Mouse (Mus musculus): ENCODE data around the gene Irf1. TPM values are rescaled to one million over a fixed set of nuclear protein-coding genes. Genes with fewer than 3 reads are reported as not detected.
"Not testable (repeated sequence)": the region's sequence is repeated elsewhere in the genome, so short reads cannot be mapped to it uniquely, and the experiment has no call there.

The Irf1 gene
- total and polyA plus RNA-seq, 2 experiments from 2014 or later: 3.2 to 3.7 TPM

GRCm38 (mm10) chr11:53749306-53749705, 20.5 kb upstream of the Irf1 start:
- 71% methylated on average over 4 of the region's 4 CpGs for WGBS
- no peak for DNase-seq
- no peaks in the 10 kb centered on the region for H3K36me3 ChIP-seq (ENCODE audit: insufficient read depth)

GRCm38 (mm10) chr11:53749716-53750352, 20.0 kb upstream of the Irf1 start:
- WGBS: 48% methylated on average over 5 of the region's 5 CpGs
- no peak for TF ChIP-seq CTCF (IDR thresholded peaks at IDR 0.05; ENCODE audit: low read depth)
- H3K27me3 ChIP-seq (ENCODE audit: insufficient read depth, low read length): no peaks in the 10 kb centered on the region
- H3K4me3 ChIP-seq (ENCODE audit: low read depth, low read length): no peak overlapping the region
- no peak overlapping the region for H3K27ac ChIP-seq (ENCODE audit: low read depth, low read length)
- ATAC-seq: no peak
- H3K9ac ChIP-seq: no peak overlapping the region
- H3K36me3 ChIP-seq (ENCODE audit: insufficient read depth): no peaks in the 10 kb centered on the region
- H3K4me1 ChIP-seq (ENCODE audit: insufficient read depth): no peaks in the 10 kb centered on the region
- DNase-seq: no peak
- H3K4me2 ChIP-seq (ENCODE audit: low read depth): no peak overlapping the region
- H3K9me3 ChIP-seq (ENCODE audit: low read length): no peaks in the 10 kb centered on the region

More at GRCm38 (mm10) chr11:53749306-53749705, 20.5 kb upstream of the Irf1 start:
- Histone ChIP-seq H3K9ac (no peak overlapping the region), H3K9me3 (ENCODE audit: low read length) (no peaks in the 10 kb centered on the region), H3K27me3 (ENCODE audit: insufficient read depth, low read length) (no peaks in the 10 kb centered on the region), H3K4me3 (ENCODE audit: low read depth, low read length) (no peak overlapping the region), H3K4me2 (ENCODE audit: low read depth) (no peak overlapping the region), H3K4me1 (ENCODE audit: insufficient read depth) (no peaks in the 10 kb centered on the region), H3K27ac (ENCODE audit: low read depth, low read length) (no peak overlapping the region)
- no peak for TF ChIP-seq CTCF (IDR thresholded peaks at IDR 0.05; ENCODE audit: low read depth)
- ATAC-seq: no peak

- no peak for DNase-seq
- H3K36me3 ChIP-seq (ENCODE audit: insufficient read depth): no peaks in the 10 kb centered on the region
- no peaks in the 10 kb centered on the region for H3K9me3 ChIP-seq (ENCODE audit: low read length)
- WGBS: 77% methylated on average over 12 of the region's 12 CpGs
- no peaks in the 10 kb centered on the region for H3K27me3 ChIP-seq (ENCODE audit: insufficient read depth, low read length)
- no peak overlapping the region for H3K4me2 ChIP-seq (ENCODE audit: low read depth)
- no peak overlapping the region for H3K27ac ChIP-seq (ENCODE audit: low read depth, low read length)
- no peaks in the 10 kb centered on the region for H3K4me1 ChIP-seq (ENCODE audit: insufficient read depth)
- ATAC-seq: no peak
- no peak for TF ChIP-seq CTCF (IDR thresholded peaks at IDR 0.05; ENCODE audit: low read depth)
- H3K9ac ChIP-seq: no peak overlapping the region
- H3K4me3 ChIP-seq (ENCODE audit: low read depth, low read length): no peak overlapping the region
These were observed 14.7 kb upstream of the Irf1 start for GRCm38 (mm10) chr11:53755011-53755595.

- peaks cover 3% of the 10 kb centered on the region; the same call in 1 of the 2 replicates for H3K27me3 ChIP-seq (ENCODE audit: insufficient read depth, low read length)
- H3K9ac ChIP-seq: no peak overlapping the region
- H3K9me3 ChIP-seq (ENCODE audit: low read length): no peaks in the 10 kb centered on the region
- no peak for TF ChIP-seq CTCF (IDR thresholded peaks at IDR 0.05; ENCODE audit: low read depth)
- no peaks in the 10 kb centered on the region for H3K36me3 ChIP-seq (ENCODE audit: insufficient read depth)
- no peak overlapping the region for H3K4me3 ChIP-seq (ENCODE audit: low read depth, low read length)
- DNase-seq: no peak
- WGBS: 86% methylated on average over 4 of the region's 4 CpGs
- no peak overlapping the region for H3K4me2 ChIP-seq (ENCODE audit: low read depth)
- H3K4me1 ChIP-seq (ENCODE audit: insufficient read depth): no peaks in the 10 kb centered on the region
- no peak overlapping the region for H3K27ac ChIP-seq (ENCODE audit: low read depth, low read length)
- no peak for ATAC-seq
These were observed 12.2 kb upstream of the Irf1 start for GRCm38 (mm10) chr11:53757612-53758011.

- not testable (repeated sequence) for DNase-seq; H3K9me3 ChIP-seq (ENCODE audit: low read length); H3K4me2 ChIP-seq (ENCODE audit: low read depth); ATAC-seq; H3K27ac ChIP-seq (ENCODE audit: low read depth, low read length); H3K9ac ChIP-seq; H3K27me3 ChIP-seq (ENCODE audit: insufficient read depth, low read length); H3K4me3 ChIP-seq (ENCODE audit: low read depth, low read length); H3K4me1 ChIP-seq (ENCODE audit: insufficient read depth); H3K36me3 ChIP-seq (ENCODE audit: insufficient read depth)
- WGBS: 74% methylated on average over 8 of the region's 9 CpGs
- TF ChIP-seq CTCF (IDR thresholded peaks at IDR 0.05; ENCODE audit: low read depth): 0 out of 2 replicates have a peak, but pooled peaks have one; percentile 29
These were observed 11.8 kb upstream of the Irf1 start for GRCm38 (mm10) chr11:53758033-53758432.

- no peaks in the 10 kb centered on the region for H3K36me3 ChIP-seq (ENCODE audit: insufficient read depth)
- H3K4me2 ChIP-seq (ENCODE audit: low read depth): no peak overlapping the region
- TF ChIP-seq CTCF (IDR thresholded peaks at IDR 0.05; ENCODE audit: low read depth): peak; percentile 19; the same call in 1 of the 2 replicates
- WGBS: 45% methylated on average over 6 of the region's 6 CpGs
- H3K27me3 ChIP-seq (ENCODE audit: insufficient read depth, low read length): peaks cover 10% of the 10 kb centered on the region; the same call in 1 of the 2 replicates
- H3K9me3 ChIP-seq (ENCODE audit: low read length): no peaks in the 10 kb centered on the region
- no peak overlapping the region for H3K27ac ChIP-seq (ENCODE audit: low read depth, low read length)
- DNase-seq (no peak), ATAC-seq (no peak)
- H3K4me1 ChIP-seq (ENCODE audit: insufficient read depth): 0 out of 2 replicates have a peak, but pooled peaks cover 5% of the 10 kb centered on the region
- no peak overlapping the region for H3K9ac ChIP-seq
- no peak overlapping the region for H3K4me3 ChIP-seq (ENCODE audit: low read depth, low read length)
These were observed 10.9 kb upstream of the Irf1 start for GRCm38 (mm10) chr11:53758791-53759351.

Measured in forebrain, postnatal 0 days (tissue).